Mouse (Mus musculus) right cerebral cortex, postnatal 10 days (tissue): ENCODE results near the gene Cpxm1.
A peak's percentile ranks its signal among the peaks of the same experiment; 100 is the strongest.
"Not testable (repeated sequence)": the region's sequence is repeated elsewhere in the genome, so short reads cannot be mapped to it uniquely, and the experiment has no call there.

ENCODE experiments used
- DNase-seq, 2 experiments: peaks; one replicate each; pipeline ENCODE4 v3.0.0; 2021; ENCODE audit warnings: low spot score in 2 of 2

The Cpxm1 gene

DNA sequence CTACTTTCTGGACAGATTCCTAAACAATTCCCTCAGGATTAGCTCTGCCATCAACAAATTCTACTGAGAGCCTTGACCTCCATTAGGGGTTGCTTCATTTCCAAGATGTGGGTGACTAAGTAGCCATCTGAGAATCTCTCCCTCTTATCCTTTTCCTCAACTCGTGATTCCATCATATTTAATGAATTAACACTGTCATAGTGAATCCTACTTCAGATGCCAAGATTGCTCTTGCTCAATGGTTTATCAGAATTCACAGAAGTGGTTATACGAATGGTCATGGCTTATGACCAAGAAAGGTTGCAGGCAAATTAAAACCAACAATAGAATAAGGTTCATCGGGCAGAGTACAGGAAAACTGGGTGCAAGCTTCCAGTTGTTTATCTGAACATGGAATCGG is 4.5 kb upstream of the Cpxm1 start:
- DNase-seq, result no peak

DNA sequence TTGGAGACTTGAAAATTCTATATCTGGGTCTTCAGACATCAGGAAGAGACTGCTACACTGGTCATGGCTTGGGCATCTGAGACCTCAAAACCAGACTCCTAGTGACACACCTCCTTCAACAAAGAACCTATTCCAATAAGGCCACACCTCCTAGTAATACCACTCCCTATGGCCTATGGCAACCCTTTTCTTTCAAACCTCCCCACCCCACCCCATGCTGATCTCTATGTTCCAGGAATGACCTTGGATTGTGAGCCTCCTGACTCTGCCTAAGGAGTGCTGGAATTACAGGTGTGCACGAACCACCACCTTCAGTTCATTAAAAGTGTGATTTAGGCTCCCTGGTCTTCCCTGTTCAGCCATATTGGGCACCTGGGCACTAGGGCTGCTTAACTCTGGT is 2.7 kb upstream of the Cpxm1 start:
- DNase-seq, result no peak

DNA sequence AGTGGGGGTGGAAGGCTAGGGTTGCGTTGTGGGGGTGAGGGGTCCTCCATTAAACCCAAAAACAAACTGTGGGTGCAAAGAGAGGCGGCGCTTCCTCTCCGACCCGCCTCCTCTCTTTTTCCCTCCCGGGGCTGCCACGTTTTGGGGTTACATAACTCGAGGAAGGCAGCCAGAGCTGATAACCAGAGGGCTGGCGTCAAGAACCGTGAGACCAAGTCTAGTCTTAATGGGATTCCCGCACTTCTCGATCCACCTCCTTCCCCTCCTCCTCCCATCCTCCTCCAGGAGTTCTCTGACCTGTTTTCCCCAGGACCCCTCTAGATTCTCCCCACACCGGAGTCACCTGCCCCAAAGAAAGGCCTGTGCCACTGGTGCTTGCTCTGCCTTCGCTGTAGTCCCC is 717 bp upstream of the Cpxm1 start:
- DNase-seq, result no peak

DNA sequence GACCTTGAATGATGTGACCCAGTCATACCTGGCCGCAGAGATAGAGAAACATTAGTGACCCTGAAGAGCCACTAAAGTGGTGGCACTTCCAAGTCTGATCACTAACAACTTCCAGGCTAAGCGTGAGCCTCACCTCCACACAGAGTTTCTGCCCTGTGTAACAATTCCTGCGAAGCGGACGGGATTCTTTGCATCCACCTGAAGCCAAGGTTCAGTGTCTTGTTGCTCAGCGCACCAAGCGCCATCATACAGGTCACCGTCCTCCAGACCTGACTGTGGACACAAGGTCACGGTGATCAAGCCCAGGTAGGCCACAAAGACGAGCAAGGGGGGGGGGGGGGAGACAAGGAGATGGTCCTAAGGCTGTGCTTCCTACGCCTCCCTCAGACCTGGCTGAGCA is 1.7 kb downstream of the Cpxm1 start:
- DNase-seq, result no peak

DNA sequence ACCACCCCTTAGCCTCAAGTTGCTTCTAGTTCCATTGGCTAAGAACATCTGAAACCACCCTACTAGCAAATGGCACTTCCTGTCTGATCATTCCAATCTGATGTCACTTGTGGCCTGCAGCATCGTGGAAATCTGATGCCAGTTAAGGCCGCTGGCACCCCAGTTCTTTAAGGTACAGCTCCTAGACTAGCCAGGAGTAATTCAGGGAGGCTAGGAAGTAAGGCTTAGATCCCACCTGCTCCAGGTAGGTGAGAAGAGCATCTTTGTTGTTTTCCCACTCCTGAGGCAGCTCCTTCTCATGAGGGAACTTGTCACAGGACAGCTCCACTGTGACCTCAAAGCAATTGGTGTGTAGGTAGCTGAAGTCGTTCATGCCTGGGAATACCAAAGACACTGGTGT is 4.5 kb downstream of the Cpxm1 start:
- DNase-seq, result no peak

DNA sequence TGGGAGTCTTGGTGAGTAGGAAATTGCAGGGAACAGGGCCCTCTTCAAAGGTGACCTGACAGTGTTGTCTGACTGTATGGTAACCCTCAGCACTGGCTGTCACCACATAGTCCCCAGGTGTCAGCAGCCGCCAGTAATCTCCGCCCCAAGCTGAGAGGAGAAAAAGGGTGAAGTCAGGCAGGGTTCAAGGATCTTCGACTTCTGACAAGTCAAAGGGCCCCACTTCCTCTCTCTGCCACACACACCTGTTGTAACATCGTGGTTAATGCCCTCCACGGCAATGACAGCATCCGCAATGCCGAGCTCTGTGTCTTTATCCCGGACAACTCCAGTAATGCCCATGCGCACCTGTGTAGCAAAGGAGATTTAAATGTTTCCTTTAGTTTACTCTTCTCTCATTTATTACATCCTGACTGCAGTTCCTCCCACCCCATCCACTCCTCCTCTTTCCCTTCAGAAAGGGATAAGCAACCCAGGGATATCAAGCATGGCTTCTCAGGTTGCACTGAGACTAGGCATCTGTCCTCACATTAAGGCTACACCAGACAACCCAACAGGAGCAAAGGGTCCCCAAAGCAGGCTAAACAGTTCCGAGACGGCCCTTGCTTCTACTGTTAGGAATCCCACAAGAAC is 6.3 kb downstream of the Cpxm1 start:
- DNase-seq, result no peak

DNA sequence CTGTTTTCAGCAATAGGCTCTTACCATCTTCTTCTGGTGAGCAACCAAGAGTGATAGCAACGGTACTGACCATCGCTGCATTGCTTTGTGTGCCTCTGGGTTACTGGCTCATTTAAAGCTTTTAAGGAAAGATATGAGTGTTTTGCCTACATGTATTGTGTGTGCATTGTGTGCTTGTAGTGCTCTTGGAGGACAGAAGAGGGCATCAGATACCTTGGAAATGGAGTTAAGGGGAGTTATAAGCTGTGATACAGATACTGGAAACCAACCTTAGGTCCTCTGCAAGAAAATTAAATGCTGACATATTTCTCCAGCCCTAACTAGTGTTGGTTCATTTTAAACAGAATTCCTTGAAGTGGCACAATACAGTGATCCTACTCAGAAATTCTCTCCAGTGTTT is 8.6 kb downstream of the Cpxm1 start:
- DNase-seq, result no peak

DNA sequence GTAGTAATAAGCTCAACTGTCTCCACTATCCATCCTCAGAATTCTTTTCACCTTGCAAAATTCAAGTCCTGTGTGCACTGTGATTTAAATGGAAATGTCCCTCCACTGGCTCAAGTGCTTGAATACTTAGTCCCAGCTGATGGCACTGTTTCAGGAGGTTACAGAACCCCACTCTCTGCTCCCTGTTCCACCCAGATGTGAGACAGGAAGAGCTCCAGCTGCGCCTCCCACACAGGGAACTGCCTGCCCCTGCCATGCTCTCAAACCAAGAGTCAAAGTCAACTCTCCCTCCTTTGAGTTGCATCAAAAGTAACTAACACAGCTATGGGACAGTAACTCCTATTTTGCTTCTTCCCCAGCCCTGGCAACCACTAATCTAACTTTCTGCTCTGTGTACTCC is 11.2 kb downstream of the Cpxm1 start:
- no peak for DNase-seq

DNA sequence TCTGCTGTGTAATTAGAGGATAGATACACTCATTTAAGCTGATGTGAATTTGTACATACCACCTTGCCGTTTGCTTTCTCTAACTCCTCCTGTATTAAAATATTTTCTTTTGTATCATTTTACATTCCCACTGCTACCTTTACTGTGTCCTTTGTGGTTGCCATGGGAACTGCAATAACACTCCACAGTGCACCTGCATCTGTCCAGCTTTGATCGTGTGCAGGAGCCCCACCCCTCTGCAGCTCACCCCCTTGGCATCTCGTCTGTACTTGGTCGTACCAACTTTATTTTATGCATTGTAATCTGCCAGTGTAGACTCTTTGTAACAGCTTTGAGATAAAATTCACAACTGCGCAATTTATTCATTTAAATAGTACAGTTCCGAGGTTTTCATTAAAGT is 13.5 kb downstream of the Cpxm1 start:
- no peak for DNase-seq

DNA sequence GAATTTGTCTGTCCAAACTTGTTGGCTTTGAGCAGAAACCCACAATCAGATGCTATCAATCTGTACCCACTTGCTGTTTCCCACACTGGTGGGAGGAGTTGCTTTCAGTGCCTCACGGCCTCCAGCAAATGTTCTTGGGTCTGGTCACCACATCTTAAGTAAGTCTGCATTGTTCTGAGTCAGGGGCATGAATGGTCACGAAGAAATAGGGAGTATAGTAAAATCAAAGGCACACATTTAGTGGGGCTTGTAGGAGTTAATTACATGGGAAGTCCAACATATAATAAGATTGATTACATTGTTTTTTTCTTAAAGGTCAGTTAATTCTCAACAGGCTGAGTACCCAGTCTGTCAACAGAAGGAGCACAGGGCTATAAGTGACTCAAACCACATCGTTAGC is 14.2 kb downstream of the Cpxm1 start:
- no peak for DNase-seq

DNA sequence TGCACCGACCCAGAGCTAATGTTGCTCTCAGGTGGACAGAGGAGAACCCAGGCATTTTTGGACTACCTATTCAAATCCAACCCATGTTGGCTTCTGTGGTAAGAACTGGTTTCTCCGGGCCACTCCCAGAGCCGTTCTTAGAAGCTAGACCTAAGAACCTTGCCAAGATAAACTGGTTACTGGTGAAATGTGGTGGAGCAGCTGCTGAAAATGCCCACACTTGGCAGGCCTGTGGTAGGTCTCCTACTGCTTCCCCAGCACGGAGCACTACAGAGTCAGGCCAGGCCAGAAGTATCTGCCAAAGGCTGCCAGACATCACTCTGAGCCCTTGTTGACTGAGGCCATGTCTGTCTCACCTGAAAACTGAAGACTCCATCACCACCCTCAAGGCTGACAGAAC is 22.4 kb downstream of the Cpxm1 start:
- no peak for DNase-seq

DNA sequence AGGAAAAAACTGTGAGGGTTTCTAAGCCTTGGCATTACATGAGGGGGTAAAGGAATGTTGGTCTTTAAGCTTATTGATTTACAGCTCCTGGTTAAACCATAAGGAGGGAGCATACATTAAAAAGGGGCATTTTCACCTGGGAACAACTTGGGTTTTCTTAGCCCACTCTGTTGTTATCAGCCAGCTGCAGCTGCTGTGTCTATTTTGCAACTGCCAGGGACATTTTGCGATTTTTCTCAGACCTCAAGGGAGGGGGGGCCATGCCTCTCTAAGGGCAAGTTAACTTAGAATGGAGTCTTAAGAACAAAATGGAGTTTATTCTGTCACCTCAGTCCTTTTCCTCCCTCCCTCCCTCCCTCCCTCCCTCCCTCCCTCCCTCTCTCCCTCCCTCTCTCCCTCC is 24.3 kb downstream of the Cpxm1 start:
- DNase-seq, result not testable (repeated sequence)

DNA sequence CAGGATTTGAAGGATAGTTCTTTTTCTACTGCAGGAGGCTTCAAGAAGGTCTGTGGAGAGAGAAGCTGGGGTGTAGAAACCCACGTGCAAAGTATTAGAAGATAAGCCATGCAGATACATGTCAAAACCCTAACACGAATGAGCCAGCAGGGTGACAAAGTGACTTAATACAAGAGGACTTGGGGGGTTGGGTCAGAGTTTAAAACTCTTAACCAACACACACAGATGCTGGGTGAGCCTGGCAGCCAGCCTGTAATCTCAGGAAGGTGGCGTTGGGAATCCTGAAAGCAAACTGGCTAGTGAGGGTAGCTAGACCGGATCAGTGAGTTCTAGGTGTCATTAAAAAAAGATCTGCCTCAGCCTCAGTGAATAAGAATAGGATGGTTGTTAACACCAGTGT is 30.0 kb downstream of the Cpxm1 start:
- no peak for DNase-seq

DNA sequence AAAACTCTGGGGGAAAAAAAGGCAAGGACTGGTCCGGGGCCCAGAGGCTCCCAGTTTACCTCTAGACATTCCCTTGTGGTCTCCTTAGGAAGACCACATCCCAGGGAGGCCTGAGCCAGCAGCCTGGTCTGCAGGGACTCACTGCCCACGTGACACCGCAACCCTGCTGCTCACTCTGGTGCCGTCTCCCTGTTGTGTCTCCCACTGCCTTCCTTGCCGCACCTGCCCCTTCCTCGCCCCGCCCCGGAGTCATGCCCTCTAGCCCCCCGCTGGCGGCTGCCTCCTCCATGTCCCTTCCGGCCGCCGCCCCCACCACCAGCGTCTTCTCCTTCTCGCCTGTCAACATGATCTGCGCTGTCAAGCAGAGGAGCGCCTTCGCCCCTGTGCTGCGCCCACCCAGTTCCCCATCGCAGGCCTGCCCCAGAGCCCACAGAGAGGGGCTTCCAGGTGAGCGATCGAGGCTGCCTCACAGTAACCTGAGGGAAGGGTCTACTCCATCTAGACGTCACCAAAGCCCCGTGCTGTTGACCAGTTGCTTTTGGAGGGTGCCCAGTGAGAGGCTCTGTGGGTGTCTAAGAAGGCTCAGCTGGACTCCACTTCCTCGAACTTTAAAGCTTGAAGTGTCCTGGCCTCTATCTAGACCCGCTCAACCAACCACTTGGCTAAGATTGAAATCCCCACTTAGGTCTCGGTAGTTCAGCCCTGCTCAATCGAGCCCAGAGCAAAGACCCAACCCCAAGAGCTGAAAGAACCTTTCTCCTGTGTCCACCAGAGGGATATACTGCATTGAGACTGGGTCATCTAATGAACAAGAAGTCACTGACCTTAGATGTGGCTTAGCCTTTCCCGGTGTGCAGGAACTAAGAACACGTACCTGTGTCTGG is 31.9 kb downstream of the Cpxm1 start:
- no peak for DNase-seq

DNA sequence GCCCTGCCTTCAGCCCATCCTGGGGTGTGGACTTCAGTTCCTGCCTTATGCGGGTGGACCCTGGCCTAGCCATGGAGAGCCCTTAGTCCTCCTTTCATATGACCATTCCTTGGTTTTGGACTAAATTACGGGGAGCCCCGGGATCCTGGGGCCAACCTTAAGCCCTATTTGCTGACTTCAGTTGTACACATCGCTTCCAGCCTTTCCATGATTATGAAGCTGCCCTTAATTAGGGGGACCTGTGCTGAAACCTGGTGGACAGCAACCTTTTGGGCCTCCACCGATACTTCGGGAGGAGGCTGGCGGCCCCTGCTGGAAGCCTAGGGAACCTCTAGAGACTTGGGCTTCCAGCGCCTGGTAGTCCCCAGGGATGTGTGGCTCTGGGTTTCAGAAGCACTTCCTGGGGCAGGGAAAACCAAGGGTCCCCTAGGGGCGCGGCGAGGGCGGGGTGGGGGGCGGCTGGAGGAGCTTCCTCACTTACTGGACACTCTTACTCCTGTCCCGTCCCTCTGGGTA is 34.8 kb downstream of the Cpxm1 start:
- peak; percentile 35 to 68 for DNase-seq

DNA sequence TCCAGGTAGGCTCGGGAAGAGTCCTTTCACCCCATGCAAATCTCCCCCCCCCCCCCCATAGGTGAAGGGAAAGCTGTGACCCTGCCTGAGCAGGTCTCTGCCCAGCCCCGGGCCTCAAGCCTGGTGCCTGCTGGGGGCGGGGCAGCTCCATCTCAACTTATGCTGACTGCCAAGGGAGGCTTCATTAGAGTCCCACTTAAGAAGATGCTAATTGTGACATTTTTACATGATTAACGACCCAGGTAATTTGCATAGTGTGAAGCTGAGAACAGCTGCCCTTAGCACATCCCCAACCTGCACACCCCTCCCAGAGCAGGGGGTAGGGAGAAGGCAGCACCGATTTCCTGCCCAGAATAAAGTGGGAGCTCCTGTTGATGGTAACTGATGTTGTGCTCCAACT is 38.5 kb downstream of the Cpxm1 start:
- DNase-seq, result no peak

DNA sequence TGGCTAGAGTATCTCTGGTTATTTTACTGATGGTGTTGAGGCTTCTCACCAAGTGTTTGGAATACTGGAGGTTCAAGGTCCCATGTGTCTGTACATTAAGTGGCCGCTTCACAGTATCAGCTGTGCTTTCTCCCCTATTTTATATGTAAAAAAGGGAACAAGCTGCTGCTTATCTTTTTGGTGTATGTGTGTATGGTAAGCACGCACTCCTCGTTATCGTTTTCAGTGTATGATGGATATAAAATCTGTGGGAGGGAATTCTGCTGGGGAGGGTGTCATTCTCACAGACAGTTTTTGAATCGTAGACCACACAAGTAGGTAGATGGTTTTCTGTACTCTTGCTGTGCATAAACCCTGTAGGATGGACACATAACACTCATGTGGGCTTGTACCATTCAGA is 39.8 kb downstream of the Cpxm1 start:
- no peak for DNase-seq

DNA sequence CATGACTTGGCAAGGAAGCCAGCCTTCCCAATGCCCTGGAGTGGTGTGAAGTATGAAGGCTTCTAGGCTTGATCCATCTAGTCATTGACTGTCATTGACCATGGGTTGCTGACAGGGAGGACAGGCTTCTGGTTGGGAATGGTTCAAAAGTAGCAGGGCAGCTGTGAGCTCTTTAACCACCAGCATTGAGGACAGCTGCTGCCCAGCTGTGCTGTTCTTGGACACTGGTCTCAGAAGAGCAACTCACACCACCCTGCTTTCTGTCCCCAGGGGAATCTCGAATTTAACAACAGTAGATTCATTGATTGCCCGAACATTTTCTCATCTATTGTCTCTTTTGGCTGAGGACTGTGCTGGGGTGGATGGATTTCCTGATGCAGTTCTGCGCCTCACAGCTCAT is 43.5 kb downstream of the Cpxm1 start:
- DNase-seq, result no peak

DNA sequence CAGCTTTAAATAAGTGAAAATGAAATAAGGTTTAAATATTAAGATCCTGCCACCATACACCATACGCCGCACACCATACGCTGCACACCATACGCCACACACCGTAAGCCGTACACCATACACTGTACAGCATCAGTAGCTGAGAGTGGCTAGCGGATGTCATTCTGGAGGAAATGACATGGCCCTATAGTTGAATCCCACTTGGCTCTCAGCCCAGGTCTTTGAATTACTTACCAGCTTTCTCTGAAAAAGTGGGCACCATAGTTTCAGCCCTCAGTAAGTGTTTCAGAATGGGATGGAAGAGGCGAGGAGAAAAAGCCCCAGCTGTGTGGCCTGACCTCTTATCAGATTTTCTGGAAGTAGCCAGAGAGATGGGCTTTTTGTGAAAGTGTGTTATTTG is 44.0 kb downstream of the Cpxm1 start:
- no peak for DNase-seq

DNA sequence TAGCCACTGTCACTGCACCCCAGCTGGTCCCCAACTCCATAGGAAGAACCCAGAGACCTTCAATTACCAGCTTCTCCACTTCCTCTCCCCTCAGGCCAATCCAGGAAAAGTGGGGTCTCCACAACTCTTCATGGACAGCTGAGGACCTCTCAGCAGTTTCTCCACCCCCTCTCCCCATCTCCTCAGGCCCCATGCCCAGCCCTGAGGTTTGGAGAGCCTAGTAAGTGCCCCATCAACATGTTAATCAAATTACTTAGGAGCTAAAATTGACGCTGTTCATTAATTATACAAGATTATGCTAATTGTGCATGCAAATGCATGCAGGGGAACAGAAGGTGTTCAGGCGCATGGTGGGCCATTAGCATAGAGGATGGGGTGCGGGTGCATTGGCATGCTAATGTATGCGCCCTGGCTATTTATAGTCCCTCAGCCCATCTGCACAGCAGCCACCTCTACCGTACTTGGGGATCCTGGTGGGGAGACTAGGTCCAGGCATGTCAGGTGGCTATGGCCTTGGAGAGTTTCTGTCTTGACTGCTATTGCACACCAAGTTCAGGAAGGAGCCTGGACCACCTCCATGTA is 45.5 kb downstream of the Cpxm1 start:
- peak; percentile 36 to 50 for DNase-seq

DNA sequence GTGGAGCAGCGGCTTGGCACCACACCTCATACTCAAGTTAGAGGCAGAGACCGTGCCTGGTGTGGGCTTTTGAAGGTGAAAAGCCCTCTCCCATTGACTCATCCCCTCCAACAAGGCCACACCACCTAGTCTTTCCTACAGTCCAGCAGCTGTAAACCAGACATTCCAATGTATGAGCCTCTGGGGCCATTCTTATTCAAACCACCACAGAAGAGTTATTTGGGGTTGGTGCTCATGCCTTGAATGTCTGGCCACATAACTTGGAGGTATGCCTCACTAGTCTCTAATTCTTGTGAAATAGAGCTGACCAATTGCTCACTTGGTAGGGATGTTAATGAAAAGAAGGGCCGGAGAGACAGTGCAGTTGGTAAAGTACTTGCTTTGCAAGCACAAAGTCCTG is 47.0 kb downstream of the Cpxm1 start:
- DNase-seq, result no peak

DNA sequence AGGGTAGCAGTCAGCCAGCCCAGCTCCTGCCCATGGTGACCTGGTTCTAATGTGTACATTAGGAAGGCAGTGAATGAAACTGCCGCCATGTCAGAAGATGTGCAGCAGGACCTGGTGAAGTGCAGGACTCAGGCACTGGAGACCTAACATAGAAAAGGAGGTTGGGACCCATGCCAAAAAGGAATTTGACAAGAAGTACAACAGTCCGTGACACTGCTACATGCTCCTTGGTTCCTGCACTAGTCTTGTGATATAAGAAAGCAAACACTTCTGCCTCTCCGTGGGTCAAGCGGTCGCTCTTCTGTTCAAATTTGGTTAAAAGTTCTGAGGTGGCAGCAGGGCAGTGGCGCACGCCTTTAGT is 56.2 kb downstream of the Cpxm1 start:
- DNase-seq, result no peak
